Mouse (Mus musculus) adrenal gland, adult 2 months (tissue): Measurements from ENCODE around the gene Ppp4c. TPM values are rescaled to one million over a fixed set of nuclear protein-coding genes. Genes with fewer than 3 reads are reported as not detected.
"Not testable (repeated sequence)": the region's sequence is repeated elsewhere in the genome, so short reads cannot be mapped to it uniquely, and the experiment has no call there.

ENCODE experiments used
- DNase-seq: peaks from one replicate; pipeline ENCODE4 v3.0.0; 2021
- polyA plus RNA-seq: library from polyadenylated mRNA; depleted of rRNA; stranded (reverse); fragments of >200 nt; gene quantifications from 2 replicates; pipeline ENCODE4 v1.2.3, GENCODE M21; 2012
- total RNA-seq, 2 experiments: library from RNA; stranded (reverse); gene quantifications; 2 replicates each; pipeline ENCODE4 v1.2.3; 2021

Gene Ppp4c
- total and polyA plus RNA-seq, 3 experiments: 77.4 to 89.8 (median 86.0) TPM

DNA sequence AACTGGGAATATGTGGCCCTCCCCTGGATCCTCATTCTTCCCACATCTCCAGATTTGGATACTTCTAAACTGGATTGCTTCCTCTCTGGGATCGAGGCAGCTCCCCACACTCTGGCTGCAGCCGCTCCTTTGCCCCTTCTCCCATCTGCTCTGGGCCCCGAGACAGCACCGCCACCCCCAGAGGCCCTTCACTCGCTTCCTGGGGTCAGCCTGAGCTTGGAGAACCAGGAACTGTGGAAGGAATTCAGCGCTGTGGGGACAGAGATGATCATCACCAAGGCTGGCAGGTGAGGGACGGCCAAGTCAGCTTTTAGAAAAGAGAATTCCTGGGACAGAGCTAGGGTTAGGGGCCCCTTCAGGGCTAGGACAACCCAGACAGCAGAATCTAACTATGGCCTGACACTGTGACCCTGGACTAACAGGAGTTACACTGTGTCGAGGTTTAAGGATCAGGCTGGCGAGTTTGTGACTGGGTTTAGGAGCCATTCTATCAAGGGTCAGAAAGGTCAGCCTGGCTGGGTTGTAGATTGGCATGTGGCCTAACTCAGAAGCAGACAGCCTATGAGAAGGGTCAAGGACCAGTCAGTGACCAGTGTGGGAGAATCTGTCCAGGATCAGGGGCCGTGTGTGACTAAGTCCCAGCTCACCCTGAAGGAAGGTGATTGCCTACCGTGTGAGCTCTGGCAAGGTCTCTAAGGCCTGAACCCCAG lies 10.5 kb downstream of the Ppp4c start:
- peak; percentile 54 for DNase-seq

- no peak for DNase-seq
These were observed 11.2 kb downstream of the Ppp4c start, which contains the start of gene Tbx6 for GRCm38 (mm10) chr7:126780971-126781635. Gene Tbx6 (plus strand): TSS chr7:126781483.

- DNase-seq: peak; percentile 90
These were observed 12.0 kb downstream of the Ppp4c start for GRCm38 (mm10) chr7:126779983-126780970.

- DNase-seq: not testable (repeated sequence)
These were observed 13.2 kb downstream of the Ppp4c start for GRCm38 (mm10) chr7:126779101-126779500.

GRCm38 (mm10) chr7:126778147-126778546 lies 14.1 kb downstream of the Ppp4c start:
- no peak for DNase-seq

GRCm38 (mm10) chr7:126777476-126777875 lies 14.8 kb downstream of the Ppp4c start:
- peak; percentile 54 for DNase-seq

GRCm38 (mm10) chr7:126776598-126777057 lies 15.7 kb downstream of the Ppp4c start, which contains the start of gene Ypel3:
Gene Ypel3 (plus strand): TSS chr7:126776955.
- DNase-seq: peak; percentile 98

DNA sequence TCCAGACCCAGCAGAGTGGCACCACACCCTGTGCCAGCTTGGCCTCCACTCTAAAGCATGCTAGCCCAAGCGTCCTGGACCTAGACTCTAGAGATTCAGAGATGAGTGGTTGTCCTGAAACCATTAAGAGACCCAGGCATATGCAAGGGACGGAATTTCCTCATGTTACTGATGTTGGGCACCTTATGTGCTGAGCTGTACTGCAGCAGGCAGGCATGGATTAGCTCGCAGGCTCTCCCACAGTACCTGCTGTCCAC lies 16.4 kb downstream of the Ppp4c start:
- no peak for DNase-seq

DNA sequence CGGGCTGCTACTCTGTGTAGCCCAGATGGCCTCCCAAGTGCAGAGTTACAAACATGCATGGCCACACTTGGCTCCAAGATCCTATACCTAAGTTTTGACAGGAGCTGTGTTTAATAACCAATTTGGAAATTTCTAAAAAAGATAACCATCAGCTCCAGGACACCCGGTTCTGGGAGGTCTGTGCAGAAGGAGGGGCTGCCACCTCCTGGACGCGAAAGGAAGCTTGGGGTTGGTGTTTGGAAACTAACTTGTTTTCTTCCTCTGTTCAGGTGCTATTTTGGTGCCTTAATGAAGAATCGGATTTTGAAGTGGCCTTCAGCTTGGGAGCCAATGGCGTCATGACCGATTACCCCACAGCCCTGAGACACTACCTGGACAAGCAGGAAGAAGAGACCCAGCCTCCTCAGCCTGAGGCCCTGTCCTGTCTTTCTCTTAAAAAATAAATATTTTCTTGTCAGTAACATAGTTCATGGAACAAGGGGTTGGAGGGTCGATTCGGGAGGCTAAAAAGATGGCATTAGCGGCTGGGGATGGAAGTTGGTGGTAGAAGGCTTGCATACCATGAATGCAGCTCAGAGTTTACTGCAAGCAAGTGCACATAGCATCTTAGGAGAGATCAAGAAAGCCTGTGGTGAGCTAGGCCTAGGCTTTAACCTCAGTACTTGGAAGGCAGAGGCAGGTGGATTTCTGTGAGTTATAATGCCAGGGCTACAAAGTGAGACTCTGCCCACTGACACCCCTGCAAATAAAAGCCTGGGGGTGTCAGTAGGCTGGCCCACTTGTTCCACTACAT lies 16.9 kb downstream of the Ppp4c start:
- no peak for DNase-seq

- DNase-seq: no peak
These were observed 17.8 kb downstream of the Ppp4c start for GRCm38 (mm10) chr7:126774463-126774862.

GRCm38 (mm10) chr7:126773351-126773750 lies 18.9 kb downstream of the Ppp4c start:
- no peak for DNase-seq

DNA sequence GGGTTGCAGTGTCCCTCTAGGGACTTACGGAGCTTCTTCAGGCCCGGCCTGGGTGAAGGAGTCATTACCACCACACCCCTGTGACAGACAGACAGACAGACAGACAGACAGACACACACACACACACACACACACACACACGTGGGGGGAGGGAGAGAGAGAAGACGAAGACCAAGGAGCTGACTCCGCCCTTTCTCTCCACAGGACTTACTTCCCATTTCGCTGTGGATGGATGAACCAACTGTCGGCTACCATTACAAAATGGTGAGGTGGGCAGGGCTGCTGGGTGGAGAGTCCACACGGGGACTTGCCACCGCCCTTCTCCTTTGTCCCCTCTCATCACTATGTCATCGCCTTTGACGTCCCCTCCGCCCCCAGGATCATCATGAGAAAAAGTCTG lies 21.5 kb downstream of the Ppp4c start:
- DNase-seq: no peak

GRCm38 (mm10) chr7:126767001-126767400 lies 25.3 kb downstream of the Ppp4c start:
- DNase-seq: no peak

DNA sequence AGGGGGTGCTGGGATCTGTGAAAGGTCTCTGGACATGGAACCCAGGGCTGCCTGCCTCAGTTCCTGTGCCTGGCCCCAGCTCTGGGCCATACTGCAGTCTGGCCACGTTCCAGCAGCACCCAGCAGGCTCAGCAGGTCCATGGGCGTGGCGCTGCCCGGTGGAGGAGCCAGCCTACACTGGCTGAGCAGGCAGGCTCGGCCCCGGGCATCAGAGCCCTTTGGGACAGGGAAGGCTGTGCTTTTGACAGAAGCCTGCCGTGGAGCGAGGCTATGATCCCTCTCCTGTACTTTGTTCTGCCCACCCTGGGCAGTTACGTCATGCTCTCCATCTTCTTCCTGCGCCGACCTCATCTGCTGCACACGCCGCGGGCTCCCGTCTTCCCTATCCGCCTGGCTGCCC lies 26.1 kb downstream of the Ppp4c start, which contains the start of gene Gdpd3:
Gdpd3 (plus strand) TSS at position 134 of the 400 bp plus-strand sequence.
- no peak for DNase-seq

GRCm38 (mm10) chr7:126765540-126765939 lies 26.8 kb downstream of the Ppp4c start:
- DNase-seq: no peak

- DNase-seq: no peak
These were observed 29.8 kb downstream of the Ppp4c start for GRCm38 (mm10) chr7:126762471-126763008.

DNA sequence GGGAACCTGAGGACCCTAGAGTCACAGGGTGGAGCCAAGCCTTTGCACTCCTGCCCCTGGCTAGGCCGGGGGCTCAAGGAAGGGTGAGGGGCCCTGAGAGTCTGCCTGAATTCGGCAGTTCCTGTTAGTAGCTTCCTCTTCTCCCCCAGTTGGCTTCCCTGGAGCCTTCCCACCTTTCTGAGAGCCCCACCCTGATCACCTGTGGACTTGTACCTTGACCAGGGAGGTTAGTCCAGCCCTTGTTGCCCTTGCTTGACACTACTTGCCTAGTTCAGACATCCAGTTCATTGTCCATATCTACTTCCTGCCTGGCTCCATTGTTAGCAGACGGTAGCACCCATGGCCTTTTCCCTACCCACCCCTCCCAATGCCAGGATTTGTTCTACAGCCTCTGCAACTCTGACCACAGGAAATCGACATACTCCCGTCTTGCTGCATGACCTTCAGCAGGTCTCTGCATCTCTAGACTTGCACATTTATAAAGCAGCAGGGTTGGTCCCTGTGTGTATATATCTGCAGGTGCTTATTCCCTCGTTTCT lies 30.7 kb downstream of the Ppp4c start:
- no peak for DNase-seq

- peak; percentile 72 for DNase-seq
These were observed 31.3 kb downstream of the Ppp4c start for GRCm38 (mm10) chr7:126760956-126761355.

DNA sequence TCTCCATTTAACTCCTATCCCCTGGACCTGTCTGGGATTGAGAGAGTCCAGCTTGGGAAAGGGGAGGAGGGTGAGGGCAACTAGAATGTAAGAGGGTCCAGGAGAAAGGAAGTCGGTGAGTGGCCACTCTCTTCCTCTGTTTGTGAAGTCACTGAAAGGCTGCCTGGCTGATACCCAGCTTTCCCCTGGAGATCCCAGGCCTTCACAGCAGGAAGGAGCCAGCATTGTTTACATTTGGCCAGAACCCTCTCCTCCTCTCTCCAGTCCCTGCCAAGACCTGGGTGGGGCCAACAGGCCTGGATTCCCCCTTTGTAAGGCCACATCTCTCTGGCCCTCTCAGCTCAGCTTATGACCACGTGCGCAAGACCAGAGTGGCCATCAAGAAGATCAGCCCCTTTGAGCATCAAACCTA lies 31.9 kb downstream of the Ppp4c start:
- peak; percentile 78 for DNase-seq

- peak; percentile 42 for DNase-seq
These were observed 32.5 kb downstream of the Ppp4c start for GRCm38 (mm10) chr7:126759672-126760390.
